Mouse (Mus musculus): ENCODE results near the gene Pigf. TPM values are rescaled to one million over a fixed set of nuclear protein-coding genes. Genes with fewer than 3 reads are reported as not detected.

Pigf gene
- polyA plus RNA-seq, 1 experiment: 17.9 TPM

DNA sequence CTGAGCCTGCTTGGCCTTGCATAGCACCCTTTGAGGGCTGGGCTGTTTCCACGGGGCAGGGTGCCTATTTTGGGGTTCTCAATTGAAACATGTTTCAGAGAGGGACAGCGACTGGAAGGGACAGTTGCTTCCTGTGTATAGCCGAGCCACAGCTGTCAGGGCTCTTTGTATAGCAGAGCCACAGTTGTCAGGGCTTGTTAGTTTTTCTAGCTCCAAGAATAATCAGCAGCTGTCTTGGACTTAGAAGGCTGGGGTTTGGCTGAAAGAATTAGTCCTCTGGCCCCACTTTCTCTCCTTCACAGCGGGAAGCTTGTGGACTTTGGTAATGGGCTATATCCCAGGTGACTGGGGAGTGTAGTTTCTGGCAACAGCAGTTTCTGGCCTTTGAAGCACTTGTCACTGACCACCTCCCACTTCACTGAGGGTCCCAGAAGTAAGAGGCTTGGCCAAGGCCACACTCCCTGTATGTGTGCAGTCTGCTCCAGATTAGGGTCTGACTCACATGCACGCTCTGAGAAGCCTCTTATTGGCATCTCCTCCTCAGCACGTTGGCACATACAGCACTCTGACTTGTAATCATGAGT is 36.5 kb downstream of the Pigf start:
- TF ChIP-seq POLR2A (IDR thresholded peaks at IDR 0.05; ENCODE audit: low read depth, low read length): no peak
- TF ChIP-seq CTCF (IDR thresholded peaks at IDR 0.05; ENCODE audit: borderline replicate concordance, insufficient read depth, low read length): no peak
- Histone ChIP-seq H3K4me1 (ENCODE audit: control insufficient read depth, insufficient read depth, low read length) (no peaks in the 10 kb centered on the region), H3K27ac (ENCODE audit: insufficient read depth, low read length) (no peak overlapping the region), H3K4me3 (ENCODE audit: insufficient read depth, low read length) (no peak overlapping the region)

GRCm38 (mm10) chr17:86988161-86988560 is 37.0 kb downstream of the Pigf start:
- H3K27ac ChIP-seq (ENCODE audit: insufficient read depth, low read length): no peak overlapping the region
- H3K4me1 ChIP-seq (ENCODE audit: control insufficient read depth, insufficient read depth, low read length): no peaks in the 10 kb centered on the region
- TF ChIP-seq POLR2A (IDR thresholded peaks at IDR 0.05; ENCODE audit: low read depth, low read length) (no peak), CTCF (IDR thresholded peaks at IDR 0.05; ENCODE audit: borderline replicate concordance, insufficient read depth, low read length) (no peak)
- no peak overlapping the region for H3K4me3 ChIP-seq (ENCODE audit: insufficient read depth, low read length)

DNA sequence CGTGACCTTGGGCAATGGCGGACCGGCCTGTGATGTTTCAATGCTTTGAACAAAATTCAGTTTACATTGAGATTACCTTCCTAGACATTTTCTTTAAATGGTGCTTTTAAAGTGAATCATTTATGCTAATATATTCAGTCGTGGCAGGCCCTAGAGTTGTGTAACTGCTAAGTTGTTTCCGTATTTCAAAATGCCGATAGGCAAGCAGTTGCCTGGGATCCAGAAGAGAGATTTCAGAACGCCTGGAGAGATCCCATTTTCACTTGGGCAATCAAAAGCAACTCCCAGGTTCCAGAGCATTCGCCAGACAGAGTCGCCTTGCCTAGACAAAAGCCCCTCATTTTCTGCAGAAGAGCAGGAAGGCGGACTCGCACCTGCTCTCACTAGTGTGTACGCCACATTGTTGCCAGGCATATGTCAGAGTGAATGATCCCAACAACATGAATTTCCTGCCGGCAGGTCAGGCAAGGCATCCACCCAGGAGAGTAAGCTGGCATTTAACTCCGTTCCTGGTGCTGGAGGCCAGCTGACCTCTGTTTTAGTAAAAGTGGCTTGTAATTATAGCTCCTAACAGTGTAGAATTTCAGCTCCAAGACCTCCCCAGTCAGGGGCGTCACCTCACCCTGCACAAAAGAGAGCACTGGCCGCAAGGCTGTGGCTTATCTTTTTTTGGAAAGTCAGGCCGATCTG is 38.6 kb downstream of the Pigf start:
- no peak overlapping the region for H3K27ac ChIP-seq (ENCODE audit: insufficient read depth, low read length)
- TF ChIP-seq CTCF (IDR thresholded peaks at IDR 0.05; ENCODE audit: borderline replicate concordance, insufficient read depth, low read length) (no peak), POLR2A (IDR thresholded peaks at IDR 0.05; ENCODE audit: low read depth, low read length) (no peak)
- no peak overlapping the region for H3K4me3 ChIP-seq (ENCODE audit: insufficient read depth, low read length)
- H3K4me1 ChIP-seq (ENCODE audit: control insufficient read depth, insufficient read depth, low read length): no peaks in the 10 kb centered on the region

DNA sequence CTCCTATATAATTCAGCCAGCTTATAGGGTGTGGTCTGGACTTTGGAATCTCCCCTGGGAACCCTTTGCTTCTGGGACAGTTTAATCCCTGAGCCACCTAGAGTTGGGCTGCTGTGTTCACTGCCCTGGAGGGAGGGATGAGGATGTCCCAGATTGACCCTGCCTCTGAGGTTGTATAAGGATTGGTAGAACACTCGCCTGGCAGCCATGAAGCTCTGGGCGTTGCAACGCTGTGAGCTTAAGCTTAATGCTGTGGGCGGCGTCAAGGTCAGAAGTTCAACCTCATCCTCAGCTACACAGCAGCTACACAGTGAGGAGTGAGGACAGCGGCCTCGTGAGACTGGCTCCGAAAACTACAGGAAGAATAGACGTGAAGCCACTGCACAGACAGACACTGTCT is 42.7 kb downstream of the Pigf start:
- H3K27ac ChIP-seq (ENCODE audit: insufficient read depth, low read length): no peak overlapping the region
- H3K4me3 ChIP-seq (ENCODE audit: insufficient read depth, low read length): no peak overlapping the region
- TF ChIP-seq POLR2A (IDR thresholded peaks at IDR 0.05; ENCODE audit: low read depth, low read length) (no peak), CTCF (IDR thresholded peaks at IDR 0.05; ENCODE audit: borderline replicate concordance, insufficient read depth, low read length) (no peak)
- no peaks in the 10 kb centered on the region for H3K4me1 ChIP-seq (ENCODE audit: control insufficient read depth, insufficient read depth, low read length)

DNA sequence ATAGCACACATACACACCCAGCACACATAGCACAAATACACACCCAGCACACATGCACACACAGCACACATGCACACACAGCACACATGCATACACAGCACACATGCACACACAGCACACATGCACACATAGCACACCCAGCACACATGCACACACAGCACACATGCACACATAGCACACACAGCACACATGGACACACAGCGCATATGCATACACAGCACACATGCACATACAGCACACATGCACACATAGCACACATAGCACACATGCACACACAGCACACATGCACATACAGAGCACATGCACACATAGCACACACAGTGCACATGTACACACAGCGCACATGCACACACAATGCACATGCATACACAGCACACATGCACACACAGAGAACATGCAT is 43.5 kb downstream of the Pigf start:
- H3K4me3 ChIP-seq (ENCODE audit: insufficient read depth, low read length): no peak overlapping the region
- H3K4me1 ChIP-seq (ENCODE audit: control insufficient read depth, insufficient read depth, low read length): no peaks in the 10 kb centered on the region
- no peak for TF ChIP-seq POLR2A (IDR thresholded peaks at IDR 0.05; ENCODE audit: low read depth, low read length)
- TF ChIP-seq CTCF (IDR thresholded peaks at IDR 0.05; ENCODE audit: borderline replicate concordance, insufficient read depth, low read length): peak; percentile 16; the same call in 1 of the 2 replicates

GRCm38 (mm10) chr17:86981205-86981604 is 44.0 kb downstream of the Pigf start:
- Histone ChIP-seq H3K4me1 (ENCODE audit: control insufficient read depth, insufficient read depth, low read length) (no peaks in the 10 kb centered on the region), H3K27ac (ENCODE audit: insufficient read depth, low read length) (no peak overlapping the region), H3K4me3 (ENCODE audit: insufficient read depth, low read length) (no peak overlapping the region)
- TF ChIP-seq POLR2A (IDR thresholded peaks at IDR 0.05; ENCODE audit: low read depth, low read length): no peak
- no peak for TF ChIP-seq CTCF (IDR thresholded peaks at IDR 0.05; ENCODE audit: borderline replicate concordance, insufficient read depth, low read length)

More for the DNA sequence above, 43.5 kb downstream of the Pigf start:
- H3K27ac ChIP-seq (ENCODE audit: insufficient read depth, low read length): no peak overlapping the region

GRCm38 (mm10) chr17:86978496-86978895 is 46.7 kb downstream of the Pigf start:
- no peak for TF ChIP-seq CTCF (IDR thresholded peaks at IDR 0.05; ENCODE audit: borderline replicate concordance, insufficient read depth, low read length)
- no peak for TF ChIP-seq POLR2A (IDR thresholded peaks at IDR 0.05; ENCODE audit: low read depth, low read length)
- no peaks in the 10 kb centered on the region for H3K4me1 ChIP-seq (ENCODE audit: control insufficient read depth, insufficient read depth, low read length)
- H3K27ac ChIP-seq (ENCODE audit: insufficient read depth, low read length): no peak overlapping the region
- H3K4me3 ChIP-seq (ENCODE audit: insufficient read depth, low read length): no peak overlapping the region

DNA sequence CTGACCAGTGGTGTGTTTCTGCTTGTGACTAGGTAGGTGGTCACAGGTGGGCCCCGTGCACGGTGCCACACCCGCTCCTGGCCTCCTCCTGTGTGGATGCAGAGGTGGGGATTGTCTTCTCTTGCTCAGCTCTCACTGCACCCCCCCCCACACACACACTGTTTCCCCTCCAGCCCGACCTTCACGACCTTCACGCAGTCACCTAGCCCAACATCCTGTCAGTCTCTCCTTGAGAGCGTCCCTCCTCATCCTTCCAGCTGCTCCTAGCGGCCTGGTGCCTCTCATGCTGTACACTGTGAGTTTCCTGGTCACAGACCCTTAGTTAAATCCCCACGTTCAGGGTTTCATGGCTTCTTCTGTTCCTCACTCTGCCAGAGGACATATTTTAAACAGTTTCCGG is 48.8 kb downstream of the Pigf start:
- no peak overlapping the region for H3K27ac ChIP-seq (ENCODE audit: insufficient read depth, low read length)
- no peak for TF ChIP-seq CTCF (IDR thresholded peaks at IDR 0.05; ENCODE audit: borderline replicate concordance, insufficient read depth, low read length)
- no peak for TF ChIP-seq POLR2A (IDR thresholded peaks at IDR 0.05; ENCODE audit: low read depth, low read length)
- no peak overlapping the region for H3K4me3 ChIP-seq (ENCODE audit: insufficient read depth, low read length)
- H3K4me1 ChIP-seq (ENCODE audit: control insufficient read depth, insufficient read depth, low read length): no peaks in the 10 kb centered on the region

DNA sequence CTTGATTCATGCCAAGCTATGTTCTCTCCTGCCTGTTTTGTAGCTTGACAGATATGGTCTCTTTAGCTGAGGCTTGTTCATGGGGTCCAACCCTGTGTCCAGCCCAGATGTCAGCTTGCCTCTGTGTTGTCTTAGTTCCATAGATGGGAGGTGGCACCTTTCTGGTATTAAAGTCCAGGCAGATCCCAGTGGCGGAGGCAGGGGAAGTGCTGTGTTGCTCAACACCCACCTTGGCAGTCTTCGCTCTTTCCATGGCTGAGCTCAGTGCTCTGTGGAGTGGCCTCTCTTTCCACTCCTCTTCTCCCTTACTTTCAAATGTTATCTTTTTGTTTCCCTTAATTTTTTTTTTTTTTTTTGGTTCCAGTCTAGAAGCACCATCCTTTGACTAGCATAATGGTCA is 52.1 kb downstream of the Pigf start:
- TF ChIP-seq POLR2A (IDR thresholded peaks at IDR 0.05; ENCODE audit: low read depth, low read length) (no peak), CTCF (IDR thresholded peaks at IDR 0.05; ENCODE audit: borderline replicate concordance, insufficient read depth, low read length) (no peak)
- Histone ChIP-seq H3K4me3 (ENCODE audit: insufficient read depth, low read length) (no peak overlapping the region), H3K27ac (ENCODE audit: insufficient read depth, low read length) (no peak overlapping the region), H3K4me1 (ENCODE audit: control insufficient read depth, insufficient read depth, low read length) (no peaks in the 10 kb centered on the region)

GRCm38 (mm10) chr17:86971860-86972259 is 53.3 kb downstream of the Pigf start:
- no peak overlapping the region for H3K27ac ChIP-seq (ENCODE audit: insufficient read depth, low read length)
- TF ChIP-seq CTCF (IDR thresholded peaks at IDR 0.05; ENCODE audit: borderline replicate concordance, insufficient read depth, low read length) (no peak), POLR2A (IDR thresholded peaks at IDR 0.05; ENCODE audit: low read depth, low read length) (no peak)
- H3K4me3 ChIP-seq (ENCODE audit: insufficient read depth, low read length): no peak overlapping the region
- H3K4me1 ChIP-seq (ENCODE audit: control insufficient read depth, insufficient read depth, low read length): no peaks in the 10 kb centered on the region

All from embryonic fibroblast, embryonic 13.5 days (primary cell).